In the genomic region with DNA sequence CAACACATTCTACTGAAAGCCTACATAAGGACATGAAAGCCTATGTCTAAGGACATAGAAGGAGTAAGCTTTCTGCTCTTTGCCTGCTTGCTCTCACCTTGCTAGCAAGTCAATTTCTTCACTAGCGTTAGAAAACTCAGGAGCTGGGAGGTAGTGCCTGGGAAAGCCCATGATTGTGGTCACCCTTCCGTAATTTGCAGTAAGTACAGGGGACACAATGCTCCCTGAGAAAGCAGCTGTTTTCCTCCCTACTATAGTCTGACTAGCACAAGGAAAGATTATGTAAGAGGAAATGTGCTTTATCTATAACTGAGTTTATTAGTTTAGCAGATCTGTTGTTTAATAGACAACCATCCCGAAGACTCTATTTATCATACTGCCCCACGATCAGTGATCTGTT, we compare ENCODE assay signal across 23 mouse cellular contexts.
"Had no signal": no experiment of that assay in that cellular context is flagged by ENCODE, and none has a peak within 500 bp of the region (broad histone marks: within the 10 kb centered on the region; RNA-seq: fewer than 3 reads in every experiment).

No protein-coding gene starts in this region.

- DNase-seq: gastrocnemius, postnatal 14 days; kidney, adult 18-20 months; kidney, adult 8-10 months; kidney, postnatal 10 days; kidney, postnatal 25 days; kidney, postnatal 4 days; left cerebral cortex, postnatal 4 days; lung, adult 18-20 months had no signal

- H3K27ac ChIP-seq: heart, embryonic 13.5 days; heart, embryonic 15.5 days; hindbrain, embryonic 10.5 days; hindbrain, embryonic 12.5 days; hindbrain, embryonic 14.5 days; intestine, embryonic 15.5 days; layer of hippocampus, adult 2 months; limb, embryonic 13.5 days; limb, embryonic 15.5 days; liver, embryonic 12.5 days; liver, embryonic 14.5 days had no signal

- H3K4me3 ChIP-seq: heart, embryonic 13.5 days; heart, embryonic 15.5 days; hindbrain, embryonic 10.5 days; hindbrain, embryonic 12.5 days; intestine, embryonic 15.5 days; layer of hippocampus, adult 2 months; limb, embryonic 13.5 days; limb, embryonic 15.5 days; liver, embryonic 12.5 days had no signal

- H3K9ac ChIP-seq: heart, embryonic 13.5 days; heart, embryonic 15.5 days; hindbrain, embryonic 12.5 days; hindbrain, embryonic 14.5 days; intestine, embryonic 15.5 days; limb, embryonic 13.5 days; limb, embryonic 15.5 days; liver, embryonic 12.5 days; liver, embryonic 14.5 days had no signal

- H3K4me2 ChIP-seq: heart, embryonic 13.5 days; heart, embryonic 15.5 days; hindbrain, embryonic 12.5 days; hindbrain, embryonic 14.5 days; intestine, embryonic 15.5 days; limb, embryonic 13.5 days; limb, embryonic 15.5 days; liver, embryonic 12.5 days had no signal

- H3K4me1 ChIP-seq: hindbrain, embryonic 10.5 days; hindbrain, embryonic 12.5 days; intestine, embryonic 15.5 days; limb, embryonic 13.5 days; limb, embryonic 15.5 days; liver, embryonic 12.5 days had no signal

- H3K36me3 ChIP-seq: heart, embryonic 13.5 days; heart, embryonic 15.5 days; hindbrain, embryonic 10.5 days; hindbrain, embryonic 12.5 days; intestine, embryonic 15.5 days; limb, embryonic 13.5 days; limb, embryonic 15.5 days; liver, embryonic 12.5 days had no signal

- H3K9me3 ChIP-seq: heart, embryonic 13.5 days; heart, embryonic 15.5 days; hindbrain, embryonic 10.5 days; hindbrain, embryonic 12.5 days; intestine, embryonic 15.5 days; limb, embryonic 13.5 days; limb, embryonic 15.5 days; liver, embryonic 12.5 days had no signal

- H3K27me3 ChIP-seq: heart, embryonic 13.5 days; heart, embryonic 15.5 days; hindbrain, embryonic 12.5 days; intestine, embryonic 15.5 days; limb, embryonic 13.5 days; limb, embryonic 15.5 days; liver, embryonic 12.5 days had no signal

- ATAC-seq: forebrain, embryonic 16.5 days; hindbrain, embryonic 16.5 days; inflammation-experienced regulatory T-cells, adult 6 months; intestine, embryonic 15.5 days; intestine, postnatal 0 days; liver, embryonic 12.5 days had no signal
